Mouse (Mus musculus) thymus, postnatal 25 days (tissue): ENCODE data around the gene Msh3.
"Not testable (repeated sequence)": the region's sequence is repeated elsewhere in the genome, so short reads cannot be mapped to it uniquely, and the experiment has no call there.

Source experiments
- DNase-seq: peaks from one replicate; pipeline ENCODE4 v3.0.0; 2022

Gene Msh3

DNA sequence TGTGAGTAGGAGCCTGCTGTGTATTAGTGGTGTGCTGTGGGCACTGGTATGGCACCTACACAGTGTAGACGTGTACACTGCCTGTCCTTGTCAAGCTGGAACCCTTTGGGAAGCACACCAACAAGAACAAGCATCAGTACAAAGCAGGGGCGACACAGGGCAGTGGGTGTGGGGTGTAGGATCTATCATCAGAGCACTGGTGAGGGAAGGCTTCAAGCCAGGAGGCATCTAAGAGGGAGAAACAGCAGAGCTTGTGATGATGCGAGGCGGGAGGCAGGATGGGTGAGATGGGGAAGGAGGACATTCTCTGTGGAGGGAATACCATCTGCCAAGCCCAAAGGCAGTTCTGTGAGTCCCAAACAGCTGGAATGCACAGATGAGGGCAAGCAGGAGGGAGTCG, 107.8 kb downstream of the Msh3 start:
- no peak for DNase-seq

GRCm38 (mm10) chr13:92244731-92245130, 110.1 kb downstream of the Msh3 start:
- peak; percentile 2 for DNase-seq

DNA sequence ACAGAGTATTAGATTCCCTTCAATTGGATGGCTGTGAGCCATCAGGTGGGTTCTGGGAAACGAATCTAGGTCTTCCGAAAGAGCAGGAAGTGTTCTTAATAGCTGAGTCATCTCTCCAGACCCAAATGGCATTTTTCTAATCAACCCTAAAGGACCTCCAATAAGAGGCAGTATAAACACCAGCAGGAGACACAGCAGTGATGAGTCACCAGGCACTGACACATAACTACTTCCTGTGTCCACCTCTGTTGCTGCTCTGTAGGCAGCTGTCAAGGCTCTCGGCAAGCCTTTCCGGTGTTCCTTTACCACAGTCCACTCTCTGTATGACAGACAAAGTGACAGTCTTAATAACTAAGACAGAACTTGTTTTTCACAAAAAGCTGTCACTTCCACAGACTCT, 113.4 kb downstream of the Msh3 start:
- DNase-seq: no peak

DNA sequence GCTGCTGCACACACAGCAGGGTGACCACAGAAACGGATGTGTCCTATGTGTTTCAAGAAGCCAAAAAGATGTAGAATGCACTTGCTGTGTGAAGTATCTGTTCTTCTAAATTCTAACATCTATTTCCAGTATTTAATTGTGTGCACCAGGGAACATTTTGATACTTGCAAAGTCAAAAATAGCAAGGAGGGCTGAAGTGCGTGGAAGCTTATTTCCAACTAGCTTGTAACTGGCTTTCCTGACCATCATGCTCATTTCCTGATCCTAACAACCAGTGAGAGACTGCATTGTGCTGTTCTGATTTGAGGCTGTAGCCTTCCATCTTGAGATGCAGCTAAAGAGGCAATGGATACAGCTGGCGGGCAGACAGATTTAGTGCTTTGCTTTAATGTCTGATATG, 116.9 kb downstream of the Msh3 start:
- DNase-seq: no peak

DNA sequence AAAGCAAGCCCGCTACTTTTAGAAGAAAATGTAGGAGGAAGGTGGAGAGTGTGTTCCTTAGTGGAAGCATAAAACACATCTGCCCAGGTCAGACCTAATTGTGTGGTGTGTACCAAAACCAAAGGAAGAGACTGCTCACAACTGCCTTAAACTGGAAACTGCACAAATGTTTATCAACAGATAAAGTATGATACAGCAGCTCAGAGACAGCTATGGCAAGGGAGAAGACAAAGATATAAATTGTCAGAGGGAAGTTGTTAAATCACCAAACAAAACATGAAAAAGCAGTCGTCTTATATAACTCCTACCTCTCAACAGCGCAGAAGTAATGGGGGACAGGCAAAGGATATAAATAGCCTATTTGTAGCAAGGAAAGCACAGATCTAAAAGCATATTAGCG, 117.8 kb downstream of the Msh3 start:
- DNase-seq: no peak

DNA sequence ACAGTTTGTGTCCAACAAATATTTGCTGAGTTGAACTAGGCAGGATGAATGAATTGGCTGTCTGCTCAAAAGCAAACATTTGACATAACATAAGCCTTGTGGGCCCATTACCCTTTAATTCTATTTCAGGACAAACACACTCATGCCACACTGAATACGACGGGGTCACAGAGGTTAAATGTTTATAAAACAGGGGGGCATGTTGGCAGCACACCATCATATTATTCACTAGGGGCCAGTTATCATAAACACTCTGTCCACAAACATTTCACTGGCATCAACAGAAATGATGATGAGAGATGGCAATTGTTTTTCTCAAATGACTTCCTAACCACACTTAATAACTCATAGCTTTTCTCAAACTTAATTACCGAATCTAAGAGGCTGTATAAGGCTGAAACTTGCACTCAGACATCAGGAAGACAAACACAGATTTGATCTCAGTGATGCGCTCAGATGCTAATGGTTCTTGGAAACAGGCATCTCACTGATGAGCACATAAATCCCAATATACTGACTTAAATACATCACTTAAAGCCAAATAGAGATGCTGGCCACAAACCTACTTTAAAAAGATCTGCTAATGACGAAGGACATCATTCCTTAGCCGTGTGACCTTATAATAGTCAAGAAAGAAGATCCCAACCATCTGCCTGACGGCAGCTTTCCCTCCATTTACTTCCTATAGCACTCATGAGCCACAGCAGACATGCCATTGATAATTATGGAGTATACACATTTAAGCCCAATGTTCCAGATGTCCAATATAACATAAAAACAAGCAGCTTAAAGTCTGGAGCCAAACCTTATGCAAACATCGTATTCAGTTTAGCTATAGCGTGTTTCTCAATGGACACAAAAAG, 122.5 kb downstream of the Msh3 start:
- no peak for DNase-seq

- DNase-seq: no peak
Observed at GRCm38 (mm10) chr13:92228037-92228436, 126.8 kb downstream of the Msh3 start.

GRCm38 (mm10) chr13:92223567-92223966, 131.2 kb downstream of the Msh3 start:
- no peak for DNase-seq

- no peak for DNase-seq
Observed at GRCm38 (mm10) chr13:92222763-92223162, 132.0 kb downstream of the Msh3 start.

GRCm38 (mm10) chr13:92219774-92220173, 135.0 kb downstream of the Msh3 start:
- DNase-seq: no peak

DNA sequence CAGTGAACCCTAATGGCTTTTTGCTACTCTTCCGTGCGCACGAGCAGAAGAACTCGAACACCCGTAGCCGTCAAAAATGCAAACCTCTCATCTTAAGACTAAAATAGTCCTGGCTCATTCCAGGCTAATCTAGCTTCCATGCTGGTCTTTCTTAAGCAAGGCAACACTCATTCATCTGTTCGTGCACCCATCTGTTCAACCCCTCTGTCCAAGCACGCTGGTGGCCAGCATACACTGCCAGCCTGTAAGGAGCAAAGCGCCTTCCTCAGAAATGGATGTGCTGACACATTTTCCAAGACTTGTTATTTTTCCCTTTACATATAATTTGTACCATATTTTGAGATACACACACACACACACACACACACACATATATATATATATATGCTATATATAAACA, 137.6 kb downstream of the Msh3 start:
- no peak for DNase-seq

- DNase-seq: no peak
Observed at GRCm38 (mm10) chr13:92196860-92197259, 157.9 kb downstream of the Msh3 start.

GRCm38 (mm10) chr13:92193806-92194205, 161.0 kb downstream of the Msh3 start:
- not testable (repeated sequence) for DNase-seq

DNA sequence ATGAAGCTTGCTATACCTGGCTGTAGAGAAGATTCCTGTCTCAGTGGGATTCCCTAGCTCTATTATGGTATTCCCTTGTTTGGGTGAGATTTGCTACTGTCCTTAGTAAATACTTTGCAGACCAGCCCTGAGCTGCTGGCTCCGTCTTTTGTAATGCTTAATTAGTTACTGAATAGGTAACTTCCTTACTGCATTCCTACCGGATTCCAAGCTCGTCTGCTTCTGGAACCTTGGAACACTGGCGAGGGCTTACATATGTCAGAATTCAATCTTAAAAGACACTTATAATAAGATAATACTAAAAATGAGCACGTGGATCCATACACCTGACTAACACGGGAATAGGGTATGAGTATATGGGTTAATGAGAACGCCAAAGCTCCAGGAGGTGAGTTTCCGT, 182.1 kb downstream of the Msh3 start:
- DNase-seq: not testable (repeated sequence)
